Mouse (Mus musculus) heart, embryonic 12.5 days (tissue): Measurements from ENCODE around the gene Gm28047. TPM values are rescaled to one million over a fixed set of nuclear protein-coding genes. Genes with fewer than 3 reads are reported as not detected.

ENCODE experiments used
- ATAC-seq: fragments of 200-750 bp; cut with Nextera tagmentation; 2 replicates; pipeline ENCODE4 v1.8.0; 2017; ENCODE audit warnings: moderate TSS enrichment, moderate library complexity; ENCODE audit not compliant: insufficient number of reproducible peaks, low FRiP score
- H3K27ac ChIP-seq: fragments of 300-500 bp; sonication (generic); 2 replicates; pipeline ENCODE4 v1.5.1; 2016; ENCODE audit warnings: mild to moderate bottlenecking, moderate library complexity; ENCODE audit not compliant: poor library complexity, severe bottlenecking
- H3K27me3 ChIP-seq: fragments of 300-500 bp; sonication (generic); replicated peaks from 2 replicates; pipeline ENCODE4 v1.6.1; 2016; ENCODE audit warnings: mild to moderate bottlenecking, moderate library complexity
- H3K36me3 ChIP-seq: fragments of 300-500 bp; sonication (generic); 2 replicates; pipeline ENCODE4 v1.6.1; 2016; ENCODE audit warnings: mild to moderate bottlenecking, moderate library complexity
- H3K4me1 ChIP-seq: fragments of 300-500 bp; sonication (generic); replicated peaks from 2 replicates; pipeline ENCODE4 v1.6.1; 2016; ENCODE audit warnings: mild to moderate bottlenecking
- H3K4me2 ChIP-seq: fragments of 300-500 bp; sonication (generic); 2 replicates; pipeline ENCODE4 v1.6.1; 2016; ENCODE audit warnings: mild to moderate bottlenecking, moderate library complexity
- H3K4me3 ChIP-seq: fragments of 300-500 bp; sonication (generic); 2 replicates; pipeline ENCODE4 v1.5.1; 2016; ENCODE audit warnings: mild to moderate bottlenecking
- H3K9ac ChIP-seq: fragments of 300-500 bp; sonication (generic); 2 replicates; pipeline ENCODE4 v1.6.1; 2016; ENCODE audit warnings: mild to moderate bottlenecking, moderate library complexity
- H3K9me3 ChIP-seq: fragments of 300-500 bp; sonication (generic); replicated peaks from 2 replicates; pipeline ENCODE4 v1.6.1; 2016; ENCODE audit warnings: mild to moderate bottlenecking, moderate library complexity
- WGBS: fragments of 180-500 bp; shearing (Covaris S2); methylation state at CpG from one replicate; pipeline ENCODE4 v1.1.7; 2016; 5-methylcytosine and 5-hydroxymethylcytosine counted together
- polyA plus RNA-seq: library from polyadenylated mRNA; unstranded; fragments of >200 nt; fragmentation: Nextera tagmentation; extraction: Ambion mirVana; gene quantifications from 2 replicates; pipeline ENCODE4 v1.2.1, GENCODE M21; 2016

Gene Gm28047
- polyA plus RNA-seq, 1 experiment from 2014 or later = not detected

DNA sequence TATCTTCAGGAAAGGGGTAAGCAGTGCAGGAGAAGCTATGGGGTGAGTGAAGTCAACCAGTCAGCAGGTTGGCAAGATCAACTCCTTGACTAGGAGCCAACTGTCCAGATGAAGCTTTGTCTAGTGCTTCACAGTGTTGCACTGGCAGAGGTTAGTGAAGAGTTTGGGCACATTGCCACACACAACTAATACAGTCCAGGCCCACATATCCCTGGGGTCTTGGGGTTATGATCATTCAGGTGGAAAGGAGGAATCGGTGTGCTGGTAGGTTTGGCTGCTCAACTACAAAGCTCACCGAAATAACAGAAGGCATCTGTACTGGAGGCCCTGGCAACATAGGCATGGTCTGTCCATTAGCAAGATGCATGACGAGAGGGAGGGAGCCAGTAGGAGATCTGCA, 77.4 kb downstream of the Gm28047 start:
- Histone ChIP-seq H3K4me2 (no peak overlapping the region), H3K9ac (no peak overlapping the region), H3K9me3 (no peaks in the 10 kb centered on the region), H3K4me1 (peaks cover 9% of the 10 kb centered on the region; the same call in 1 of the 2 replicates), H3K36me3 (peaks cover 78% of the 10 kb centered on the region), H3K27me3 (no peaks in the 10 kb centered on the region), H3K27ac (no peak overlapping the region), H3K4me3 (no peak overlapping the region)
- WGBS = 95% methylated on average over 3 of the region's 3 CpGs
- no peak for ATAC-seq

DNA sequence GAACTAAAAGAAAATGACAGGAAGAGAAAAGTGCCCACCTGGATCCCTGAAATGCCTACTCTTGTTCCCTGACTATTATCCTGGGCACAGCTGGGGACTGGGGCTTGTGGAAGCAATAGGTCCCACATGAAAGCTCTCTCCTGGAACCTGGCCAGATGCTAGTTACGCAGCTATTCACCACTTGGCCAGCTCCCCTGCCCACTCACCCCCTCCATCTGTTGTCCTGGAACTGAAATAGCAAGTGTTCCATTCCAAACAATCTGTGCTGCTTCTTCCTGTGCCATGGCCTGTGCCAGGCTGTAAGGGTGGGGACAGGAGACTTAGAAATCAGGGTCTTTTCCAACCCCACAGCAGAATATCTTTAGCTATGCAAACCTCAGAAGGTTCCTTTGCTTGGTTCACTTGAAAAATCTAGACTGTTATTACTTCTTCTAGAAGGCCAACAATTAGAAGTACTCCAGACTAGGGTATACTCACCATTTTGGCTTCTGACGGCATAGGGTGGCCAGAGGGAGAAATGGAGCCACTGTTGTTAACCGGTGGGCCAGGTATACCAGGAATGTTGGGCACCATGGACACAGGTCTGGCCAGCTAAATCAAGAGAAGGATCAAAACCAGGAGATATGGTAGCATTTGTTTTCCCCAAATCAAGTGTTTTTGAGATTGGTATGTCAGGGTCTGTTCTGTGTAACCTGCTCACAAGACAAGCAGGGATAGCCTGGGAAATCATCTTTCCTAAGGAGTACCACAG, 78.0 kb downstream of the Gm28047 start:
- Histone ChIP-seq H3K4me1 (peaks cover 9% of the 10 kb centered on the region; the same call in 1 of the 2 replicates), H3K27me3 (no peaks in the 10 kb centered on the region), H3K4me2 (no peak overlapping the region), H3K27ac (no peak overlapping the region), H3K36me3 (peaks cover 78% of the 10 kb centered on the region), H3K4me3 (no peak overlapping the region), H3K9ac (no peak overlapping the region), H3K9me3 (no peaks in the 10 kb centered on the region)
- ATAC-seq = no peak
- WGBS = 65% methylated on average over 3 of the region's 3 CpGs

DNA sequence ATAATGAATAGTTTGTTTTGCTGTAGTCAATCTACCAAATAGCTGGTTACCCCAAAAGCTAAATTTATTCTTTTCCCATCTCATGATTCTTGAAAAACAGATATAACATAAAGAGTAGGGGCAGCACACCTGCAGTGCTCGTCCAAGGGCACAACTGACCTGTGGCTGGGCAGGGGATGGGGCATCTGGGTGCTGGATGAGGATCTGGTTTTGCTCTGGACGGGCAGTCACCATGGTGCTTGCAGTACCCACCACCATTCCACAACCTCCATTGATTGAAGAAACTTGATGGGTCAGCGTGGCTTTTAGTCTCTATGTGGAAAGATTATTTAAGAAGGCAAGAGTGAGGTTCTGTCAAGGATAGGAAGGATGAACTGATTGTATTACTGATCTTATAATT, 78.6 kb downstream of the Gm28047 start:
- no peak overlapping the region for H3K4me3 ChIP-seq
- peaks cover 9% of the 10 kb centered on the region; the same call in 1 of the 2 replicates for H3K4me1 ChIP-seq
- WGBS = 87% methylated on average over 3 of the region's 3 CpGs
- H3K27ac ChIP-seq = no peak overlapping the region
- no peak for ATAC-seq
- H3K9me3 ChIP-seq = no peaks in the 10 kb centered on the region
- H3K4me2 ChIP-seq = no peak overlapping the region
- H3K27me3 ChIP-seq = no peaks in the 10 kb centered on the region
- no peak overlapping the region for H3K9ac ChIP-seq
- H3K36me3 ChIP-seq = peaks cover 79% of the 10 kb centered on the region

DNA sequence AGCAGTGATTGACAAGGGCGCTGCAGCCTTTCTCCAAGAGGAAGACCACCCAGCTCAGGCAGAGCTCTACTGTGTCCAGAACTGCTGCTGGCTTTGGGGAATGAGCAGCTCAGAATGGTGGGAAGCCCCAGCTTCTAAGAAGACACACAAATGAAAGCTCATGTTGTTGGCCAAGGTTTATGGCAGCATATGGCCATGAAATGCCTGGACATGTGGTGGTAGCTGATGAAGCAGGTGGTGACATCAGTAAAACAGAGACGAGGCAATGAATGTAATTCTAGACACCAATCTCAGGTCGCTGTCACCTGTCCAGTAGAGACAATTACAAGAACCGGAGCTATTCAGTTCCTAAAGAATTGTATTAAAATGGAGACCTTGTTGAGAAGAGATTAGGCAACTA, 80.1 kb downstream of the Gm28047 start:
- ATAC-seq = no peak
- 91% methylated on average over 4 of the region's 4 CpGs for WGBS
- Histone ChIP-seq H3K4me3 (no peak overlapping the region), H3K36me3 (peaks cover 81% of the 10 kb centered on the region), H3K27me3 (no peaks in the 10 kb centered on the region), H3K4me2 (no peak overlapping the region), H3K4me1 (peaks cover 9% of the 10 kb centered on the region; the same call in 1 of the 2 replicates), H3K9ac (no peak overlapping the region), H3K27ac (no peak overlapping the region), H3K9me3 (no peaks in the 10 kb centered on the region)

DNA sequence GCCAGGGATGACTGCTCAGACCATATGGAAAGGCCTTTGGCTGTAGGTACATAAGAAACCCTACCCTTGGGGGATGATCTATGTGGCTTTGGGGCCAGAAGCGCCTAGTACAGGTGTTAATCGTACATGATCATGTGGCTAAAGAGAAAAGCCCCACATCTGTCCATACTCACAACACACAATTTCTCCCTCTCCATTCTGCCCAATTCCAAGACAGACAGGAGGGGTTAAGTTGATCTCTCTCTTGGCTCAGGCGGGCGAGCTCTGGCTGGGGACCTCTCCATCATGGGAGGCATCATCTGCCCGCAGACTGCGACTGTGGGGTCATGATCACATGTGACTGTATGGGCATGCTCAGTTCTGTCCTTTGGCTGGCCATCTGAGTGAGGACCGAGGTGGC, 90.9 kb downstream of the Gm28047 start:
- Histone ChIP-seq H3K9me3 (no peaks in the 10 kb centered on the region), H3K27me3 (no peaks in the 10 kb centered on the region), H3K4me1 (0 out of 2 replicates have a peak, but pooled peaks cover 3% of the 10 kb centered on the region), H3K9ac (no peak overlapping the region), H3K4me2 (no peak overlapping the region), H3K36me3 (peaks cover 75% of the 10 kb centered on the region), H3K27ac (no peak overlapping the region), H3K4me3 (no peak overlapping the region)
- 92% methylated on average over 7 of the region's 7 CpGs for WGBS
- no peak for ATAC-seq

DNA sequence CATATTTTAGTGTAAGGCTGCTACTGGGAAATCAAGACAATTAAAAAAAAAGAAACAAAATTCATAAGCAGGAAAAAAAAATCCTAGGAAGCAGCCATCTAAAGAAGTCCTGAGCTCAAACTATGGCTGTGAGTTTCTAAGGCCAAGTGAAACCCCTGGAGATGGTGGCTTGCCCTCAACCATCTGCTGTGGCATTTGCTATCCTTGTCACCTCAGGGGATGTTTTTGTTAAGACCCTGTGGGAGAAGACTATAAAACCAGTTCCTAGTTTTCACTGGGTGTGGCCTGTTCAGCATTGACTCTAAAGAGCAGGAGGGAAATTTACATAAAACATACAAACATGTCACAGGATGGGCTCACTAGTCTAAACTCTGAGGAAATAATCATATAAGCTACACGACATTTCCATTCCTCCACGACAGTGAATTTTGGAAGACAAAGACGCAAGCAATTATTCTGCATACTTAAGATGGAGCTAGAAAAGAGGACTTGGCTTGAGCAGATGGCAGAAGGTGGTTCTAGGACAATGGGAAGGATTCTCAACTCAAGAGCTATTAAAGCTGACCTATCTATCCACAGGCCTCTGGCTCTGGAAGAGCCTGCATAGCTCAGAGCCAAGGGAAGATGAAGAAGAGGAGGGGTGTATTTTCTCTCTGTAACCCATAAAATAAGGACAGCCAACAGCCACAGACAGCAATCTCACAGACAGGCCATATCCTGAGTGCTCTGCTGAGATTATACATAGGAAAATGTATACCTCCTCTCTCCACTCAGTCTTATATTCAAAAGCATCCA, 92.6 kb downstream of the Gm28047 start:
- Histone ChIP-seq H3K9ac (no peak overlapping the region), H3K4me2 (no peak overlapping the region), H3K4me1 (0 out of 2 replicates have a peak, but pooled peaks cover 3% of the 10 kb centered on the region), H3K27ac (no peak overlapping the region), H3K36me3 (peaks cover 84% of the 10 kb centered on the region), H3K9me3 (no peaks in the 10 kb centered on the region), H3K4me3 (no peak overlapping the region), H3K27me3 (no peaks in the 10 kb centered on the region)
- no peak for ATAC-seq
- WGBS = 90% methylated on average over 3 of the region's 3 CpGs

DNA sequence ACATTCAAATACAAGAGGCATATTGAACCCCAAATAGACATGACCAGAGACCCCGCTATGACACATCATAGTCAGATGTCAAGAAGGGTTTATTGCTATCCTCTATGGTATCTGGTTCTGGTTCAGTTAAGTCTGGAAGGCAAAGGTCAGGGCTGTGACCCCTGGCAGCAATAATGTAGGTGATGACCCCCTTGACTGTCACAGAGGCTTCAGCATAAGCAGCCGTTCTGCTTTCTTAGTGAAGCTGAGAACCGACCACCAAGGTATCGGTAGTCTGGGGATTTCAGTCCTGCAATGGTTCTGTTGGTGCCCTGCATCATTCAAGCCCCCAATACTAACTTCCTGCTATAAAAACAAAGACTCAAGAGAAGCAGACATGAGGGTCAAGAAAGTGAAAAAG, 93.3 kb downstream of the Gm28047 start:
- Histone ChIP-seq H3K36me3 (peaks cover 81% of the 10 kb centered on the region), H3K4me1 (0 out of 2 replicates have a peak, but pooled peaks cover 3% of the 10 kb centered on the region), H3K4me3 (no peak overlapping the region), H3K9ac (no peak overlapping the region), H3K27ac (no peak overlapping the region), H3K27me3 (no peaks in the 10 kb centered on the region), H3K9me3 (no peaks in the 10 kb centered on the region), H3K4me2 (no peak overlapping the region)
- ATAC-seq = no peak
- 89% methylated on average over 4 of the region's 4 CpGs for WGBS

DNA sequence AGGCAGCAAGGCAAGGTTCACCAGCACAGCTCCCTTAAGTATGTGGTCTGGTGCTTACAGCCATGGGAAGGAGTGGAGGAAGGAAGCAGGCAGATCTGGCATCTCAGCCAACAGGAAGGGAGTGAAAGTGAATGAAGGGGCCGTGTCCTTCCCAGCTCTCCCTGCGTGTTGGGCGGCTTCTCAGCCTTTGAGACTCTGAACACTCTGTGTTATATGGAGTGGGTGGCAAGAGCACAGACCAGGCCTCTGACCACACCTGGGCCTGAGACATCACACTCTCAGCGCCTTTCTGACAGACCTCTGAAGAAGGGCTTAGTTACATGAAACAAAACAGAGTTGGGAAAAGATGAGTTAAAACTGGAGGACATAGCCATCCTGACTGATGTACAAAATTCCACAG, 94.3 kb downstream of the Gm28047 start:
- H3K4me3 ChIP-seq = no peak overlapping the region
- no peaks in the 10 kb centered on the region for H3K27me3 ChIP-seq
- 0 out of 2 replicates have a peak, but pooled peaks cover 3% of the 10 kb centered on the region for H3K4me1 ChIP-seq
- H3K9me3 ChIP-seq = no peaks in the 10 kb centered on the region
- no peak overlapping the region for H3K9ac ChIP-seq
- peaks cover 78% of the 10 kb centered on the region for H3K36me3 ChIP-seq
- WGBS = 63% methylated on average over 4 of the region's 4 CpGs
- ATAC-seq = no peak; the same call in 1 of the 2 replicates
- H3K4me2 ChIP-seq = no peak overlapping the region
- H3K27ac ChIP-seq = no peak overlapping the region

DNA sequence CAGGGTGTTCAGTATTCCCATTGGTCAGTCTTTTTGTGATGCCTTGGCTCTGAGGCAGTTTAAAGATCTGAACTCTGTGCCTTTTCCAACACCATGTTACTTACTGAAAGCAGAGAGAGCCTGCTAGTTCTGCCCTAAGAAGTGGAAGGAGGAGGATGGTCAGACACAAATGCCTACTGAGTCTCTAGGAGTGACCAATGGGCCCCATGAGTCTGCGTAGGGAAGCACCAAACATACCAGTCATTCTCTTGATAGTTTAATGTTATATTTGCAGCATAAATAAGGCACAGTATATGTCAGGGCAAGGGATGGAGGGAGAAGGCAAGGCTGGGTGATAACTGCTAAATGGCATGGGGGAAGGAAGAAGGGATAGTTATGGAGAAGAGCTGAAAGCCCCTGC, 96.5 kb downstream of the Gm28047 start:
- 91% methylated on average over 1 of the region's 1 CpGs for WGBS
- Histone ChIP-seq H3K4me3 (no peak overlapping the region), H3K36me3 (peaks cover 79% of the 10 kb centered on the region)

DNA sequence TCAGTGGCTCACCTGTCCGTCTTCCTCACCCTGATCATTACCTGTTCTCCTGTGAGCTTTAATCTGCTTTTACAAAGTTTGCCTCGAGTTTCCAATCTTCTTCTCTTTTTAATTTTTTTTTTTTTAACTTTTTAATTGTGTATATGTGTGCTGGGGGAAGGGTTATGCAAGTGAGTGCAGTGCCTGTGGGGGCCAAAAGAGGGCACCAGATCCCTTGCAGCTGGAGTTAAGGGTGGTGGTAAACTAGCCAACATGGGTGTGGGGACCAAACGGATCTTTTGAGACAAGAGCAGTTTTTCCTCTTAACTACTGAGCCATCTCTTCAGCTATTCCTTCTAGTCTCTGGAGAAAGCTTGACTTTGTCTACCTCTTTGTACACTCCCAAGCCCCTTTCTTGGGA, 96.9 kb downstream of the Gm28047 start:
- Histone ChIP-seq H3K36me3 (peaks cover 76% of the 10 kb centered on the region), H3K9ac (no peak overlapping the region), H3K9me3 (no peaks in the 10 kb centered on the region), H3K27me3 (no peaks in the 10 kb centered on the region), H3K4me1 (0 out of 2 replicates have a peak, but pooled peaks cover 3% of the 10 kb centered on the region), H3K4me2 (no peak overlapping the region), H3K27ac (no peak overlapping the region), H3K4me3 (no peak overlapping the region)
- WGBS = 77% methylated on average over 3 of the region's 3 CpGs
- ATAC-seq = no peak

More for the DNA sequence above, 96.5 kb downstream of the Gm28047 start:
- Histone ChIP-seq H3K27ac (no peak overlapping the region), H3K9me3 (no peaks in the 10 kb centered on the region), H3K4me2 (no peak overlapping the region), H3K27me3 (no peaks in the 10 kb centered on the region), H3K9ac (no peak overlapping the region), H3K4me1 (0 out of 2 replicates have a peak, but pooled peaks cover 3% of the 10 kb centered on the region)
- no peak for ATAC-seq
